Mouse (Mus musculus) CH12.LX (cell line): Measurements from ENCODE around the gene Tmem216. TPM values are rescaled to one million over a fixed set of nuclear protein-coding genes. Genes with fewer than 3 reads are reported as not detected.
A peak's percentile ranks its signal among the peaks of the same experiment; 100 is the strongest.

ENCODE experiments used
- DNase-seq: peaks from one replicate; pipeline ENCODE4 v3.0.0-alpha.2; 2013; ENCODE audit errors: extremely low read depth
- H3K27ac ChIP-seq: 2 replicates; pipeline ENCODE4 v1.5.1; 2012; ENCODE audit warnings: low read depth, mild to moderate bottlenecking, control low read depth, moderate library complexity; ENCODE audit not compliant: insufficient read depth
- H3K27me3 ChIP-seq: replicated peaks from 2 replicates; pipeline ENCODE3; 2012; ENCODE audit warnings: inconsistent platforms
- H3K36me3 ChIP-seq, 2 experiments: replicated peaks in 1 of 2; 2 replicates each; pipeline versions ENCODE3 to v1.6.1; 2012; ENCODE audit warnings: inconsistent platforms in 1 of 2, low read length in 1 of 2, mild to moderate bottlenecking in 1 of 2, mixed read lengths in 1 of 2, moderate library complexity in 1 of 2; ENCODE audit not compliant: control insufficient read depth in 1 of 2, insufficient read depth in 1 of 2
- H3K4me1 ChIP-seq, 2 experiments: 2 replicates each; pipeline ENCODE4 v1.6.1; 2012; ENCODE audit warnings: inconsistent platforms in 1 of 2, moderate library complexity in 1 of 2; ENCODE audit not compliant: insufficient read depth in 2 of 2, control insufficient read depth in 1 of 2
- H3K4me2 ChIP-seq: 2 replicates; pipeline ENCODE4 v1.6.1; 2012; ENCODE audit warnings: low read depth, mild to moderate bottlenecking, control low read depth; ENCODE audit not compliant: poor library complexity, insufficient read depth, severe bottlenecking
- H3K4me3 ChIP-seq, 3 experiments: fragments of 150-350 bp in 1 of 3; sonication (generic) in 1 of 3; replicated peaks in 1 of 3; 2 replicates each; pipeline versions ENCODE3 to v1.5.1; 2011 to 2012; ENCODE audit warnings: low read depth in 2 of 3, low read length in 2 of 3, mild to moderate bottlenecking in 2 of 3, moderate library complexity in 2 of 3, control low read depth in 1 of 3, improper control_type of control experiment in 1 of 3, inconsistent platforms in 1 of 3, mixed read lengths in 1 of 3; ENCODE audit not compliant: poor library complexity in 1 of 3
- H3K79me2 ChIP-seq: replicated peaks from 2 replicates; pipeline ENCODE4 v1.6.1; 2012; ENCODE audit warnings: mild to moderate bottlenecking, moderate library complexity; ENCODE audit not compliant: control insufficient read depth, poor library complexity, insufficient read depth, severe bottlenecking; ENCODE audit errors: extremely low read depth
- H3K9ac ChIP-seq: 2 replicates; pipeline ENCODE4 v1.6.1; 2012; ENCODE audit warnings: low read depth, mild to moderate bottlenecking, control low read depth, moderate library complexity; ENCODE audit not compliant: insufficient read depth
- H3K9me3 ChIP-seq: replicated peaks from 2 replicates; pipeline ENCODE3; 2012; ENCODE audit warnings: low read length, inconsistent platforms, mixed read lengths
- CHD2 ChIP-seq: IDR thresholded peaks from 2 replicates; pipeline ENCODE4 v1.6.1; 2011; ENCODE audit warnings: low read length, improper control_type of control experiment
- CTCF ChIP-seq, 2 experiments: IDR thresholded peaks in 1 of 2; conservative IDR thresholded peaks in 1 of 2; 2 replicates each; pipeline ENCODE4 v1.5.1; 2011 to 2012; ENCODE audit warnings: low read depth in 2 of 2, low read length in 2 of 2, improper control_type of control experiment in 1 of 2, inconsistent platforms in 1 of 2, mild to moderate bottlenecking in 1 of 2, moderate library complexity in 1 of 2
- ELF1 ChIP-seq: IDR thresholded peaks from 2 replicates; pipeline ENCODE4 v1.6.1; 2014; ENCODE audit warnings: low read depth, mild to moderate bottlenecking, inconsistent platforms, low read length, improper control_type of control experiment
- IRF4 ChIP-seq: IDR thresholded peaks from 2 replicates; pipeline ENCODE4 v1.6.1; 2014; ENCODE audit warnings: low read depth, mild to moderate bottlenecking, inconsistent platforms, low read length, improper control_type of control experiment
- JUN ChIP-seq: IDR thresholded peaks from 2 replicates; pipeline ENCODE4 v1.6.1; 2011; ENCODE audit warnings: low read depth, mild to moderate bottlenecking, low read length, improper control_type of control experiment, moderate library complexity; ENCODE audit not compliant: insufficient read depth
- MAX ChIP-seq: IDR thresholded peaks from 2 replicates; pipeline ENCODE4 v1.6.1; 2011; ENCODE audit warnings: low read length, improper control_type of control experiment
- MEF2A ChIP-seq: IDR thresholded peaks from 2 replicates; pipeline ENCODE4 v1.6.1; 2014; ENCODE audit warnings: low read depth, mild to moderate bottlenecking, inconsistent platforms, low read length, improper control_type of control experiment, borderline replicate concordance
- MYC ChIP-seq: IDR thresholded peaks from 2 replicates; pipeline ENCODE4 v1.6.1; 2011; ENCODE audit warnings: low read depth, mild to moderate bottlenecking, improper control_type of control experiment, low read length
- NRF1 ChIP-seq: IDR thresholded peaks from 2 replicates; pipeline ENCODE4 v1.6.1; 2014; ENCODE audit warnings: low read depth, mild to moderate bottlenecking, inconsistent platforms, low read length, improper control_type of control experiment, moderate library complexity
- SMC3 ChIP-seq: IDR thresholded peaks from 2 replicates; pipeline ENCODE4 v1.6.1; 2011; ENCODE audit warnings: low read depth, low read length, improper control_type of control experiment
- UBTF ChIP-seq: IDR thresholded peaks from 2 replicates; pipeline ENCODE4 v1.6.1; 2012; ENCODE audit warnings: low read depth, mild to moderate bottlenecking, inconsistent platforms, low read length, improper control_type of control experiment, moderate library complexity
- USF1 ChIP-seq: IDR thresholded peaks from 2 replicates; pipeline ENCODE4 v1.6.1; 2014; ENCODE audit warnings: low read depth, mild to moderate bottlenecking, inconsistent platforms, low read length, improper control_type of control experiment
- ZC3H11A ChIP-seq: IDR thresholded peaks from 2 replicates; pipeline ENCODE4 v1.6.1; 2012; ENCODE audit warnings: low read depth, mild to moderate bottlenecking, inconsistent platforms, low read length, improper control_type of control experiment
- ZMIZ1 ChIP-seq: IDR thresholded peaks from 2 replicates; pipeline ENCODE4 v1.6.1; 2012; ENCODE audit warnings: low read depth, mild to moderate bottlenecking, inconsistent platforms, low read length, improper control_type of control experiment
- ZNF384 ChIP-seq: IDR thresholded peaks from 2 replicates; pipeline ENCODE4 v1.6.1; 2012; ENCODE audit warnings: low read depth, low read length, improper control_type of control experiment, inconsistent platforms
- dilution Hi-C: fragments of 300-500 bp; cut with MboI; formaldehyde crosslinking; loops from 2 replicates; pipeline ENCODE4 v1.14.3; 2020; ENCODE audit warnings: low sequenced_read_pairs; ENCODE audit not compliant: extremely low pct_unique_long_range_greater_than_20kb, extremely low pct_ligation_motif_present
- in situ Hi-C: fragments of 300-500 bp; cut with MboI; formaldehyde crosslinking; loops from 3 replicates; pipeline ENCODE4 v1.14.3; 2019; ENCODE audit warnings: low sequenced_read_pairs, low pct_ligation_motif_present, low pct_unique_long_range_greater_than_20kb, mixed read lengths
- polyA plus RNA-seq: library from polyadenylated mRNA; unstranded; fragments of >175 nt; gene quantifications from 2 replicates; pipeline ENCODE4 v1.2.1, GENCODE M21; 2012; ENCODE audit warnings: low read depth; ENCODE audit not compliant: insufficient read length
- total RNA-seq, 2 experiments: library from RNA; depleted of rRNA; stranded (reverse); fragments of 300-350 nt in 1 of 2; fragments of >200 nt in 1 of 2; gene quantifications; 2 replicates each; pipeline ENCODE4 v1.2.3; 2012 to 2014

Gene Tmem216
- total and polyA plus RNA-seq, 3 experiments, result 19.9 to 25.7 (median 24.0) TPM

GRCm38 (mm10) chr19:10520355-10520754, 35.7 kb downstream of the Tmem216 start:
- Histone ChIP-seq H3K36me3 (peaks cover 20 to 32% of the 10 kb centered on the region in 2 experiments), H3K4me3 (no peak overlapping the region), H3K9ac (no peak overlapping the region), H3K4me2 (no peak overlapping the region), H3K9me3 (no peaks in the 10 kb centered on the region), H3K27me3 (no peaks in the 10 kb centered on the region), H3K4me1 (peaks cover 7 to 64% of the 10 kb centered on the region in 2 experiments), H3K79me2 (peaks cover 37% of the 10 kb centered on the region), H3K27ac (no peak overlapping the region)
- 0 out of 2 replicates have a peak, but pooled peaks have one; percentile 38 for TF ChIP-seq ZNF384
- TF ChIP-seq SMC3, result peak; percentile 27; the same call in 1 of the 2 replicates
- TF ChIP-seq MYC, result 0 out of 2 replicates have a peak, but pooled peaks have one; percentile 34
- peak; percentile 24 to 84; a peak in 3 of 4 replicates for TF ChIP-seq CTCF (conservative IDR thresholded peaks at IDR 0.05 in 1 of 2, IDR thresholded peaks at IDR 0.05 in 1 of 2; ENCODE audit: low read depth in 2 of 2, low read length in 2 of 2)
- TF ChIP-seq CHD2, result no peak
- dilution Hi-C loops, result no loop called here
- peak; percentile 44 for DNase-seq
- in situ Hi-C loops, result no loop called here

- Histone ChIP-seq H3K9me3 (no peaks in the 10 kb centered on the region), H3K79me2 (no peaks in the 10 kb centered on the region; the same call in 1 of the 2 replicates), H3K4me1 (peaks cover 6 to 18% of the 10 kb centered on the region in 2 experiments; a peak in 3 of 4 replicates), H3K9ac (no peak overlapping the region), H3K27ac (no peak overlapping the region), H3K27me3 (no peaks in the 10 kb centered on the region), H3K4me2 (no peak overlapping the region), H3K4me3 (no peak overlapping the region), H3K36me3 (peaks cover 35 to 74% of the 10 kb centered on the region in 2 experiments)
- in situ Hi-C loops, result no loop called here
- no peak for DNase-seq
- no peak for TF ChIP-seq ZC3H11A
- no peak for TF ChIP-seq USF1
- no peak for TF ChIP-seq ELF1
- TF ChIP-seq NRF1, result no peak
- no peak for TF ChIP-seq MAX
- no peak for TF ChIP-seq UBTF
- no peak for TF ChIP-seq IRF4
- no peak for TF ChIP-seq ZMIZ1
- TF ChIP-seq MEF2A, result no peak
- no peak for TF ChIP-seq JUN
- dilution Hi-C loops, result no loop called here
These were observed 45.2 kb downstream of the Tmem216 start for GRCm38 (mm10) chr19:10510759-10511330.
